Mouse (Mus musculus): ENCODE data around the gene B3gnt5. TPM values are rescaled to one million over a fixed set of nuclear protein-coding genes. Genes with fewer than 3 reads are reported as not detected.
"Not testable (repeated sequence)": the region's sequence is repeated elsewhere in the genome, so short reads cannot be mapped to it uniquely, and the experiment has no call there.

B3gnt5 gene
- under 1 TPM; 0.32 to 0.63 TPM for total RNA-seq (2021)
- long read RNA-seq, experiment 1, full-length matches to known transcripts: 1 of 1 reads
- long read RNA-seq, experiment 1, partial matches to known transcripts: 0 of 1 reads
- long read RNA-seq, experiment 1, other reads (novel, unspliced or antisense): 0 of 1 reads
- long read RNA-seq, experiment 2: 0 reads

DNA sequence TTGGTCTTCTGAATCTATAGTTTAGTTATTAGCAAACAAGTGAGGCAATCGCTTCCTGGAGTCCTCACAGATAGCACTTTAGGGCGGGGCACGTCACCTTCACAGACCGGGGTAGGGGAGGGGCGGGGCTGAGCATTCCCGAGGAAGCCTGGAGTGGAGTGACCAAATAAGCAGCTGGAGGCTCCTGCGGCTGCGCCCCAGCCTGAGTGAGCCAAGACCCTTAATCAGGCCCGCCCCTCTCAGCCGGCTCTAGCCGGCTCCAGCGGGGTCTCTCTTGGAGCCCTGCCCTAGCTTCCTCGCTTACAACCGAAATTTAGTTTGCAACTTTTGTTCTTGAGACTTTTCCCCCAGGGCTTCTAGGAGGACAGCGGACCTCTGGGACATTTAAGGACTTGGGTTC lies at the start of gene B3gnt5:
Gene B3gnt5 (plus strand): TSS at position 135 of the 400 bp plus-strand sequence.
- peak in 1 of 2 experiments; percentile 21 for DNase-seq (ENCODE audit: low spot score in 2 of 2)

DNA sequence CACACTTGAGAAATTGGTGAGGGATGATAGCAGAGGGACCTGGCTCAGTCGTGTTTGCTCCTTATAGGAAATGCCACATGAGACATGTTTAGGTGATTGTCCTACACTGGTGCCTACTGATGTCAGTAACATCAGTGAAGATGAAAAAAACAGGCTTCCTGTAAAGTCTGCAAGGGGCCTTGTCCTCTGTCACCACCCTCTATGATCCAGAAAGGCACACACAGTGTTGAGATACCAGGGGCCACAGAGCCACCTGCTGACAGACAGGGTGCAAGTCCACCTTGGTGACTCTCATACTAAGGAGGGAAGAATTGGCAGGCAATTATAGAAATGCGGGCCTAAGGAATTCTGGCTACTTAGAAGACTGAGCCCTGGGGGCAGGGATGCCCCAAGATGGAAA lies 39.0 kb upstream of the B3gnt5 start:
- DNase-seq (ENCODE audit: low spot score in 2 of 2): no peak

DNA sequence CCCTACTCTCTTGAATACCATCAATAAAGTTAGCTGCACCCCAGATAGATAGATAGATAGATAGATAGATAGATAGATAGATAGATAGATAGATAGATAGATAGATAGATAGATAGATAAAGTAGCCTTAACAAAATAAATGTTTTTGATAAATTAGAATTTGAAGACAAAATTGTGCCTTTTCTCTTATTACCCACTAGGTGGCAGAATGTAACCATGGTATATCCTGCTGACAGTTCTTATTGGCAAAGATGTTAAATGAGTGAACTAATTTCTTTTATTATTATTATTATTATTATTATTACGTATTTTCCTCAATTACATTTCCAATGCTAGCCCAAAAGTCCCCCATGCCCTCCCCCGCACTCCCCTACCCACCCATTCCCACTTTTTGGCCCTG lies 35.9 kb upstream of the B3gnt5 start:
- not testable (repeated sequence) for DNase-seq (ENCODE audit: low spot score in 2 of 2)

DNA sequence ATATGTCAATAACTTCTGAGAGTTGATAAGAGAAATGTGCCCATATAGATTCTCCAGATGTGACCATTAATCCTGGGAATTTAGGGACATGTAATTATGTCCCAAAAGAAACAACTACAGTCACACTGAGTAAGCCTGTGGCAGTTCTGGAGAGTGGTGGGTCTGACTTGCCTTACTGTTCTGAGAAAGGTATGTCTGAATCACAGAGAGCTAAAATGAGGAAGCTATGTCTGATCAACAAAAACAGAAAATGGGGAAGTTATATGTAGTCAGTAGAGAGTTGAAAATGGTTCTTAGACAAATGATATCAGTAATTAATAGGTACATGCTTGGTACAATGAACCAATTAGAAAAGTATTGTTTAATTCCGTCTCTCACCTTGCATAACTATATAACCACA lies 27.1 kb upstream of the B3gnt5 start:
- DNase-seq (ENCODE audit: low spot score in 2 of 2): no peak

DNA sequence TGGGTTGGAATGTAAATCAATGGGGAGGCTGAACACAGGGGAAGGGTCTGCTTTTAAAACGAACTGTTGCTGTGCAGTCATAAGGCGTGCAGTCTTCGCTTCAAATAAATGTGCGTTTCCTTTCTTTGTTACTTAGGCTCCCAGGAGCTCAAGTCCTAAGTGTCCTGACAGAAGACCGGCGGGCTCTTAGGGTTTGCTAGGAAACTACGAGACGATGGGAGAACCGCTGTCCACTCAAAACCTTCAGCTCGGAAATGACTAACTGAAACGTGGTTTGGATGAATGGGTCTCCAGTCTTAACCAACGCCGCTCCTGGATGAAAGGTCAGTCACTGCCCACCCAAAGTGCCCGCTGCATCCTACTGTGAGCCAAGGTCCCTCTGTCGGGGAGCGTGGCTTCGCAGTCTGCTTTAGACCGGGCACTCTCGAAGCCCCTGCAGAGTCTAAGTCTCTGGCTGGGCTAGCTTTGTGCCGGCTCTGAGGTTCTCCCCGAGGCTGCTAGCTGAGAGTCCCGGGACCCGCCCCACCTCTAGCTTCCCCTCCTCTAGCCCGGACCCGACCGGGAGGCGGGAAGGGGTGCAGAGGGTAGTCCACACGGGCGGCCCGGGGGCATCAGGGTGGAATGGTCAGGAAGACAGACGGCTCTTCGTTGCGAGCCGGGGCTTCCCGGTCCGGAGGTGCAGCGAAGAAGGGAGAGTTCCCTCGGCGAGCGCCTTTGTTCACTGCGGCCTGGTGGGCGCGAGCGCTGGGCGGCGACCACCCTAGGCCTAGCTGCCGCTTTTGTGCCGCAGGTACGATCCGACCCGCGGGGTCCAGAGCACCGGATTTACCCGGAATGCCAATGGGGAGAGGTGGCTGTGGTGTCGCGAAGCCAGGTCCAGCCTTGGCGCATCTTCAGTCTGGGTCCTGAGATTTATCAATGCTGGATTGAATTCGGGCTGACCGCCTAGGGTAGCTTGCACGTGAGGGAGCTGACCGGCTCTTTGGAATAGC lies 793 bp downstream of the B3gnt5 start:
- peak in 1 of 2 experiments; percentile 18 for DNase-seq (ENCODE audit: low spot score in 2 of 2)

DNA sequence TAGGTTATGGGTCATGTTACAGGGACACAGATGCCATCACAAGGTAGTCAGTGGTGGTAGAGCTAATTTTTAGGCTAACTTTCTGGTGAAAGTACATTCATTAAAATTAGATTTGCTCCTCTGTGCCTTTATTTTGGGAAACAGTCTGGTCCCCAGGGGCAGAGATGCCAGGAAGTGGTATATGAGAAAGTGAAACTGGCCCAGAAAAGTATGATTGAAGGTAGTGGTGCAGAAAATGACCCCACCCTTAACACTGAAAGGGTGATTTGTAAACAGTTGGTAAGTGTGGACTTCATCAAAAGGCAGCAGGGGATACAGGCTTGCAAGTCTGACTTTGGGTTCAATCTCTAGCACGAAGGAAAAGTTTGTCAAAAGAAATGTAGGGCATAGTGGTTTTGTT lies 1.7 kb downstream of the B3gnt5 start:
- DNase-seq (ENCODE audit: low spot score in 2 of 2): no peak

DNA sequence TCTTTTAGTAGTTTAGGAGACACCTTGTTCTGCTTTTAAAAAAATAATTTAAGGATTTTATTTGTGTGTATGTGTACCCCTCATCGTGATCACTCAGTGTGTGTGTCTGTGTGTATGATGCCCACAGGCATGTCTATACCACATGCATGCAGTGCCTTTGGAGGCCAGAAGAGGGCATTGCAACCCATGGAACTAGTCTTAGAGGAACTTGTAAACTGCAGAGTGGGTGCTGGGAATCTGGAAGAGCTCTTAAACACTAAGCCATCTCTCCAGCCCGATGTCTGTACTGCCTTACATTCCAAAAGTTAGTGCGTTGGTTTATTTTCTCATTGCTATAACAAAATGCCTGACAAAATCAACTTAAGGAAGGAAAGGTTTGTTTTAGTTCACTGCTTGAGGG lies 6.1 kb downstream of the B3gnt5 start:
- no peak for DNase-seq (ENCODE audit: low spot score in 2 of 2)

DNA sequence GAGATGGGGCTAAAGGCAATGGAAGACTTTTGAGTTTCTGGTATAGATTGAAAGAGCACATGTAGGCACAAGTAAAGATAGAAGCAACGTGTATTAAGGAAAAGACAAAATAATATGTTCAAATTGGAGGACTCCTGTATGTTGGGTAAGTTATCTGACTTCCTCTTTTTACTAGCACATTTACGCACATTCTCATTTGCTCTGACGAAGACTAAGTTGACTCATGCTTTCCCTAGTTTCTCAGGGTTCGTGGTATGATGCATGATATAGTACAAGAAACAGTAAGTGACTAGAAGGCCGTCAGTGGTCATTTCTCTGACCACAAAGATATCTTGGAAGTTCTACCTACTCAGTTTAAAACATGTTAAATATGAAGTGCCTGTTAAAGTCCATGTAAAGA lies 8.0 kb downstream of the B3gnt5 start:
- DNase-seq (ENCODE audit: low spot score in 2 of 2): no peak

DNA sequence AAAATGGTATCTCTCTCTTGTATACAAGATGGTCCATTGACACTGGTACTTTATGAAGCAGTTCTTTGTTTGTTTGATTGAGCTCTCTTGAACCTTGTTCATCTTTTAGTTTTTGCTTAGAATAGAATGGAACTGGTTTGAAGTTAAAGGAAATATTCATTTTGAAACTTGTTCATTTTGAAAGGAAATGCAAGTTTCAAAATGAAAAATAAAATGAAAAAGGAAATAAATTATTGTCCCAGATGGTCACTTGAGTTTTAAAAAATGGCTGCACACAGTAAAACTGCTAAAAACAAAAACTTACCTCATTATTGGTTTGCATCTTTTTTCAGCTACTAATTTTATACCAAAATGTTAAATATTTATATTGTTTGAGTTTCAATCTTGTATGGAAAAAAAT lies 12.0 kb downstream of the B3gnt5 start:
- no peak for DNase-seq (ENCODE audit: low spot score in 2 of 2)

DNA sequence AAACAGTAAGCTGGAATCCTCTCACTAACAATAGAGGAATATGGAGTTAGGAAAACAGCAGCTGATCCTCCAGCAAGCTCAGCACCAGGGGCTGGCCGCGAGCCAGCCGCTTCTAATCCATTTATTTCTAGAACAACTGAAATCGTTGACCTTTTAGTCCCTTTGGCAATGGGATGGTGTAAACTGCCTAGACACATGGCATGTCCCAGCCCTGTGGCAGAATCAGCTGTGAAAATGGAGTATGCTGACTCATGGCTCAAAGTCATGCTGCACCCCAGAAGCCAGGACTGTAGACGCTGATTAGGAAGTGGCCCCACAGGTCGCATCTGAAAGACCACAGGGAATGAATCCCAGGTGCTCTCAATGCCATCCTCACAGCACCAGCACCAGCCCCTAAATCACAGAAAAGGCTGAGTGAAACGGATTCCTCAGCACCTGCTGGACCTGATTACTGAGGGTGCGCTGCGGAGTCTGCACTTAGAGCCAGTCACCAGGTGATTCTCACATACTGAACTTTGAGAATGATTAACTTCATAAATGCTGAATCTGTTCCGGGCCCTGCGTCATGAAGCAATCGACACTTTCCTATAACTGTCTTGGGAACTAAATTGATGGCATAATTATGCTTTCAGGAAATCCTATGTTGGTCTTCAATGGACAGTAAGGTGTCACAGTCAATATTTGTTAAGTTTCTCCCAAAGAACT lies 26.5 kb downstream of the B3gnt5 start:
- no peak for DNase-seq (ENCODE audit: low spot score in 2 of 2)

DNA sequence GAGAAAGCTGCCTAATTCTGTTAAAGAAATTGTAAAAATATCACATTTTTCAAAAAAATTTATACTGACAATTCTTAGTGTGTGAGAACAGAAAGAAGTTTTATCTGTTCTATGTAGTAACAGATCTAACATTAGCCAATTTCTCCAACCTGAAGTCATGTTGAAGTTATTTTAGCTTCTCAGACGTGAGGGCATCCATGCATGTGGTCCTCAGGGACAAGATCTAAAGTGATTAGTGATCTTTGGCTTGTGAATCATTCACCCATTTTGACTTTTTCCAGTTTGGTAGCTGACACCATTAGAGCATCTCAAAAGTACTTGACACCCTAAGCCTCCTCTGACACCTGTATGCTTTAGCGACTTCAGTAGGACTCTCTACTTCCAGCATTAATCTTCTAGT lies 29.9 kb downstream of the B3gnt5 start:
- no peak for DNase-seq (ENCODE audit: low spot score in 2 of 2)

DNA sequence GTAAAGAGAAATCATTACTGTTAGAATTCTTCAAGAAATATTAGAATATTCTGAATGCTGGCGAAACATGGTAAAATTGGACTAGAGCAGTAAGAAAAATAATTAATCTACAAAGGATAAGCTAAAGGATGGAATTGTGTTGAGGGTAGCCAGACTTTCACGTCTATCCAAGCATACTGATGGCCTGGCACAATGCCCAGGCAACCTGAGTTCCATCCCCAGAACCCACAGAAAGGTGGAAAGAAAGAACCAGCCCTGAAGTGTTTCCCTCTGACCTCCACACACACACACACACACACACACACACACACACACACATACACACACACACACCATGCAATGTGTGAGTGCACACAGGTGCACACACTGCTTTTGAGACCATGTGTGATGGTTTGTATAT lies 58.8 kb downstream of the B3gnt5 start:
- DNase-seq (ENCODE audit: low spot score in 2 of 2): no peak

Other genes with a start within 250 kb of the B3gnt5 start
- gene Olfr167, start 237.9 kb upstream of the B3gnt5 start, total RNA-seq (2021): not detected
- not detected for gene Olfr168, start 224.7 kb upstream of the B3gnt5 start, total RNA-seq (2021)
- not detected for gene Olfr169, start 188.4 kb upstream of the B3gnt5 start, total RNA-seq (2021)
- not detected for gene Olfr170, start 148.3 kb upstream of the B3gnt5 start, total RNA-seq (2021)
- not detected for gene Olfr171, start 130.3 kb upstream of the B3gnt5 start, total RNA-seq (2021)
- under 1 TPM in 1 of 2 experiments, not detected in 1; 0.10 TPM for gene Lamp3, start 53.8 kb upstream of the B3gnt5 start, total RNA-seq (2021)
- 1 to 10 TPM; 4.2 to 6.1 TPM for gene Klhl6, start 222.8 kb downstream of the B3gnt5 start, total RNA-seq (2021)

Measured in adrenal gland, adult 18-20 months (tissue).